Mouse (Mus musculus): ENCODE measurements around the gene Sat2.

Gene Sat2

GRCm38 (mm10) chr11:69671726-69672124 lies 49.9 kb downstream of the Sat2 start:
- DNase-seq (ENCODE audit: low spot score) = no peak

- DNase-seq (ENCODE audit: low spot score) = peak; percentile 99
Measured at GRCm38 (mm10) chr11:69672211-69672706, 50.4 kb downstream of the Sat2 start, which contains the start of gene Eif4a1. Gene Eif4a1, minus strand, starts transcription at chr11:69672423.
